Mouse (Mus musculus): Measurements from ENCODE around the gene Slc24a2. TPM values are rescaled to one million over a fixed set of nuclear protein-coding genes. Genes with fewer than 3 reads are reported as not detected.
A peak's percentile ranks its signal among the peaks of the same experiment; 100 is the strongest.

The Slc24a2 gene
- polyA plus RNA-seq, 1 experiment from 2014 or later = 5.2 TPM

- no peaks in the 10 kb centered on the region for H3K9me3 ChIP-seq
- WGBS = 71% methylated on average over 3 of the region's 3 CpGs
- no peak overlapping the region for H3K9ac ChIP-seq
- ATAC-seq (ENCODE audit: low FRiP score, low read depth) = no peak
- no peak overlapping the region for H3K4me2 ChIP-seq
- H3K36me3 ChIP-seq = no peaks in the 10 kb centered on the region
- no peak overlapping the region for H3K4me3 ChIP-seq
- no peaks in the 10 kb centered on the region for H3K4me1 ChIP-seq (replicated peaks)
- H3K27me3 ChIP-seq = no peaks in the 10 kb centered on the region
- H3K27ac ChIP-seq (replicated peaks) = no peak overlapping the region
These were observed 162.2 kb downstream of the Slc24a2 start for GRCm38 (mm10) chr4:87068121-87068520.

GRCm38 (mm10) chr4:87065227-87065626, 165.1 kb downstream of the Slc24a2 start:
- no peak overlapping the region for H3K4me2 ChIP-seq
- H3K27me3 ChIP-seq = no peaks in the 10 kb centered on the region
- H3K9me3 ChIP-seq = no peaks in the 10 kb centered on the region
- no peak overlapping the region for H3K4me3 ChIP-seq
- no peak for ATAC-seq (ENCODE audit: low FRiP score, low read depth)
- H3K36me3 ChIP-seq = no peaks in the 10 kb centered on the region
- no peak overlapping the region for H3K9ac ChIP-seq
- WGBS = 80% methylated on average over 5 of the region's 5 CpGs
- no peak overlapping the region for H3K27ac ChIP-seq (replicated peaks)
- H3K4me1 ChIP-seq (replicated peaks) = peaks cover 13% of the 10 kb centered on the region; the same call in 1 of the 2 replicates

GRCm38 (mm10) chr4:87064561-87064960, 165.7 kb downstream of the Slc24a2 start:
- no peak overlapping the region for H3K4me2 ChIP-seq
- no peaks in the 10 kb centered on the region for H3K9me3 ChIP-seq
- H3K9ac ChIP-seq = no peak overlapping the region
- WGBS = 86% methylated on average over 2 of the region's 2 CpGs
- no peak overlapping the region for H3K27ac ChIP-seq (replicated peaks)
- H3K4me1 ChIP-seq (replicated peaks) = peaks cover 13% of the 10 kb centered on the region; the same call in 1 of the 2 replicates
- H3K36me3 ChIP-seq = no peaks in the 10 kb centered on the region
- H3K4me3 ChIP-seq = no peak overlapping the region
- ATAC-seq (ENCODE audit: low FRiP score, low read depth) = no peak
- no peaks in the 10 kb centered on the region for H3K27me3 ChIP-seq

GRCm38 (mm10) chr4:87062771-87063253, 167.5 kb downstream of the Slc24a2 start:
- Histone ChIP-seq H3K27ac (replicated peaks) (0 out of 2 replicates have a peak overlapping the region, but pooled peaks have one; percentile 11), H3K4me3 (no peak overlapping the region), H3K36me3 (no peaks in the 10 kb centered on the region), H3K9me3 (no peaks in the 10 kb centered on the region), H3K9ac (no peak overlapping the region), H3K4me1 (replicated peaks) (peaks cover 15% of the 10 kb centered on the region; the same call in 1 of the 2 replicates), H3K27me3 (no peaks in the 10 kb centered on the region), H3K4me2 (no peak overlapping the region)
- no peak for ATAC-seq (ENCODE audit: low FRiP score, low read depth)
- WGBS = 67% methylated on average over 6 of the region's 6 CpGs

- H3K9me3 ChIP-seq = no peaks in the 10 kb centered on the region
- peaks cover 23% of the 10 kb centered on the region for H3K4me1 ChIP-seq (replicated peaks)
- no peak overlapping the region for H3K27ac ChIP-seq (replicated peaks)
- 0 out of 2 replicates have a peak, but pooled peaks have one; percentile 15 for ATAC-seq (ENCODE audit: low FRiP score, low read depth)
- H3K4me2 ChIP-seq = no peak overlapping the region
- no peak overlapping the region for H3K4me3 ChIP-seq
- no peaks in the 10 kb centered on the region for H3K36me3 ChIP-seq
- 48% methylated on average over 2 of the region's 2 CpGs for WGBS
- H3K27me3 ChIP-seq = no peaks in the 10 kb centered on the region
- H3K9ac ChIP-seq = no peak overlapping the region
These were observed 168.6 kb downstream of the Slc24a2 start for GRCm38 (mm10) chr4:87061696-87062095.

GRCm38 (mm10) chr4:87057572-87057971, 172.7 kb downstream of the Slc24a2 start:
- Histone ChIP-seq H3K4me3 (no peak overlapping the region), H3K4me1 (replicated peaks) (peaks cover 20% of the 10 kb centered on the region), H3K36me3 (no peaks in the 10 kb centered on the region), H3K27me3 (no peaks in the 10 kb centered on the region), H3K27ac (replicated peaks) (0 out of 2 replicates have a peak overlapping the region, but pooled peaks have one; percentile 19), H3K9me3 (no peaks in the 10 kb centered on the region), H3K9ac (no peak overlapping the region), H3K4me2 (no peak overlapping the region)
- 25% methylated on average over 3 of the region's 3 CpGs for WGBS
- ATAC-seq (ENCODE audit: low FRiP score, low read depth) = peak; percentile 76; the same call in 1 of the 2 replicates

- Histone ChIP-seq H3K9ac (no peak overlapping the region), H3K36me3 (no peaks in the 10 kb centered on the region), H3K27me3 (no peaks in the 10 kb centered on the region), H3K4me1 (replicated peaks) (peaks cover 10% of the 10 kb centered on the region), H3K27ac (replicated peaks) (no peak overlapping the region), H3K4me2 (no peak overlapping the region), H3K9me3 (no peaks in the 10 kb centered on the region), H3K4me3 (no peak overlapping the region)
- no peak for ATAC-seq (ENCODE audit: low FRiP score, low read depth)
- WGBS = 85% methylated on average over 7 of the region's 7 CpGs
These were observed 174.5 kb downstream of the Slc24a2 start for GRCm38 (mm10) chr4:87055768-87056167.

- ATAC-seq (ENCODE audit: low FRiP score, low read depth) = no peak
- no peak overlapping the region for H3K4me2 ChIP-seq
These were observed 177.4 kb downstream of the Slc24a2 start for GRCm38 (mm10) chr4:87052881-87053280.

GRCm38 (mm10) chr4:87049061-87049460, 181.2 kb downstream of the Slc24a2 start:
- Histone ChIP-seq H3K4me2 (no peak overlapping the region), H3K4me1 (replicated peaks) (no peaks in the 10 kb centered on the region), H3K36me3 (no peaks in the 10 kb centered on the region), H3K27me3 (no peaks in the 10 kb centered on the region), H3K4me3 (no peak overlapping the region), H3K9ac (no peak overlapping the region), H3K9me3 (no peaks in the 10 kb centered on the region), H3K27ac (replicated peaks) (no peak overlapping the region)
- 80% methylated on average over 3 of the region's 3 CpGs for WGBS
- no peak for ATAC-seq (ENCODE audit: low FRiP score, low read depth)

More at GRCm38 (mm10) chr4:87052881-87053280, 177.4 kb downstream of the Slc24a2 start:
- no peak overlapping the region for H3K9ac ChIP-seq
- 97% methylated on average over 5 of the region's 5 CpGs for WGBS
- no peaks in the 10 kb centered on the region for H3K9me3 ChIP-seq
- H3K4me1 ChIP-seq (replicated peaks) = peaks cover 8% of the 10 kb centered on the region
- no peak overlapping the region for H3K4me3 ChIP-seq
- no peak overlapping the region for H3K27ac ChIP-seq (replicated peaks)
- no peaks in the 10 kb centered on the region for H3K27me3 ChIP-seq
- H3K36me3 ChIP-seq = no peaks in the 10 kb centered on the region

- no peak overlapping the region for H3K9ac ChIP-seq
- no peaks in the 10 kb centered on the region for H3K9me3 ChIP-seq
- H3K27ac ChIP-seq (replicated peaks) = no peak overlapping the region
- no peak overlapping the region for H3K4me3 ChIP-seq
- no peaks in the 10 kb centered on the region for H3K27me3 ChIP-seq
- 77% methylated on average over 2 of the region's 2 CpGs for WGBS
- H3K36me3 ChIP-seq = no peaks in the 10 kb centered on the region
- no peaks in the 10 kb centered on the region for H3K4me1 ChIP-seq (replicated peaks)
- H3K4me2 ChIP-seq = no peak overlapping the region
- ATAC-seq (ENCODE audit: low FRiP score, low read depth) = no peak
These were observed 183.1 kb downstream of the Slc24a2 start for GRCm38 (mm10) chr4:87047131-87047530.

GRCm38 (mm10) chr4:87043296-87043695, 187.0 kb downstream of the Slc24a2 start:
- no peaks in the 10 kb centered on the region for H3K27me3 ChIP-seq
- no peaks in the 10 kb centered on the region for H3K4me1 ChIP-seq (replicated peaks)
- H3K9ac ChIP-seq = no peak overlapping the region
- H3K4me2 ChIP-seq = no peak overlapping the region
- ATAC-seq (ENCODE audit: low FRiP score, low read depth) = no peak
- no peak overlapping the region for H3K4me3 ChIP-seq
- H3K27ac ChIP-seq (replicated peaks) = no peak overlapping the region
- WGBS = 94% methylated on average over 9 of the region's 9 CpGs
- H3K36me3 ChIP-seq = no peaks in the 10 kb centered on the region
- H3K9me3 ChIP-seq = no peaks in the 10 kb centered on the region

GRCm38 (mm10) chr4:87041412-87041997, 188.8 kb downstream of the Slc24a2 start:
- 0 out of 2 replicates have a peak, but pooled peaks have one; percentile 57 for ATAC-seq (ENCODE audit: low FRiP score, low read depth)
- Histone ChIP-seq H3K9ac (no peak overlapping the region), H3K4me3 (no peak overlapping the region), H3K27ac (replicated peaks) (no peak overlapping the region), H3K36me3 (no peaks in the 10 kb centered on the region), H3K27me3 (no peaks in the 10 kb centered on the region), H3K4me2 (no peak overlapping the region), H3K4me1 (replicated peaks) (no peaks in the 10 kb centered on the region), H3K9me3 (no peaks in the 10 kb centered on the region)
- 71% methylated on average over 7 of the region's 7 CpGs for WGBS
